Mouse (Mus musculus): ENCODE results near the gene Ghitm. TPM values are rescaled to one million over a fixed set of nuclear protein-coding genes. Genes with fewer than 3 reads are reported as not detected.

Ghitm gene
- polyA plus RNA-seq, 1 experiment from 2014 or later = 224 TPM

- Histone ChIP-seq H3K4me3 (peak overlapping the region; percentile 75), H3K36me3 (peaks cover 23% of the 10 kb centered on the region), H3K4me2 (peak overlapping the region; percentile 58), H3K9ac (peak overlapping the region; percentile 75), H3K27me3 (no peaks in the 10 kb centered on the region), H3K4me1 (peaks cover 6% of the 10 kb centered on the region), H3K27ac (peak overlapping the region; percentile 78), H3K9me3 (no peaks in the 10 kb centered on the region)
- peak; percentile 28; the same call in 1 of the 2 replicates for ATAC-seq (ENCODE audit: borderline replicate concordance, extremely low read depth, low FRiP score, low TSS enrichment)
- 1% methylated on average over 40 of the region's 40 CpGs for WGBS
These were observed 557 bp downstream of the Ghitm start for GRCm38 (mm10) chr14:37134304-37135126.

DNA sequence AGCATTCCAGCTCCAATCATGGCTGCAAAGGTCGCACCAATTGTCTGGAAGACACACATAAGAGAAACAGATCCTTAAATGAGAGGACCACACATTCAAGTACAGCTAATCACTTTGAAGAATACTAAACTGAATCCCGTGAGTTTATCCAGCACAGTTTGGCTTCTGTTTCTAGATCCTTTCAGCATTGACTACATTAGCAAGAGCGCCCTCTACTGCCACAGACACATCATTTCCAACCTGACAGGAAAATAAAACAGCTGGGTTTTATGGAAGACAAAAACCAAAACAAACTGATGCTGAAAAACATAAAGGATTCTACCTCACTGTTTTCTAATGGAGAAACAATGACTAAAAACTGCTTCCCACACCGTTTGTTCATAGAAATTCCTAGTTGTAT, 7.4 kb downstream of the Ghitm start:
- Histone ChIP-seq H3K36me3 (peaks cover 65% of the 10 kb centered on the region), H3K4me1 (no peaks in the 10 kb centered on the region), H3K9me3 (no peaks in the 10 kb centered on the region), H3K4me2 (no peak overlapping the region), H3K9ac (no peak overlapping the region), H3K4me3 (no peak overlapping the region), H3K27ac (no peak overlapping the region), H3K27me3 (no peaks in the 10 kb centered on the region)
- WGBS = 43% methylated on average over 4 of the region's 4 CpGs
- no peak for ATAC-seq (ENCODE audit: borderline replicate concordance, extremely low read depth, low FRiP score, low TSS enrichment)

DNA sequence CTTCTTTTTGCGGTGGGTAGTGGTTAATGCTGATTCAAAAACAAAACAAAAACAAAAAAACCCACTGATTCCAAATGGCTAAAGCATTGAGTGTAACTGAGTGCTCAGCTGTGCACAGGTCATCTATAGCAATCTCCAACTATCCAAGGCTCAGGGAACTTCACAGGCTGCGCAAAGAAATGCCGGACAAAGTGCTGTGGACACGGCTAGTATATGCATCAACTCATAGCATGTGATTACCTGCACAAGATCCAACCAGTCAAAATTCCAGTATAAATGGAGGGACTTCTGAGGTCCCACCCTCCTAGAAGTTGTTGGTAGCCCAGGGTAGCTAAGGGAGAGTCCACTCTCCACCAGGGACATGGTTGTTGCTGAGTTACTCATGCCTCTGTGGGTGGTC, 15.8 kb downstream of the Ghitm start:
- ATAC-seq (ENCODE audit: borderline replicate concordance, extremely low read depth, low FRiP score, low TSS enrichment) = no peak
- Histone ChIP-seq H3K4me1 (no peaks in the 10 kb centered on the region), H3K4me2 (no peak overlapping the region), H3K9ac (no peak overlapping the region), H3K27ac (no peak overlapping the region), H3K4me3 (no peak overlapping the region), H3K9me3 (no peaks in the 10 kb centered on the region), H3K36me3 (peaks cover 20% of the 10 kb centered on the region), H3K27me3 (no peaks in the 10 kb centered on the region)
- WGBS = 95% methylated on average over 4 of the region's 4 CpGs

- Histone ChIP-seq H3K9me3 (no peaks in the 10 kb centered on the region), H3K4me2 (no peak within 1 kb of the TSS), H3K4me3 (no peak within 1 kb of the TSS), H3K36me3 (no peaks in the 10 kb centered on the region), H3K9ac (no peak within 1 kb of the TSS), H3K27me3 (no peaks in the 10 kb centered on the region), H3K4me1 (no peaks in the 10 kb centered on the region), H3K27ac (no peak within 1 kb of the TSS)
- ATAC-seq (ENCODE audit: borderline replicate concordance, extremely low read depth, low FRiP score, low TSS enrichment) = no peak
- 50% methylated on average over 3 of the region's 3 CpGs for WGBS
These were observed 21.1 kb downstream of the Ghitm start, which contains the start of gene 2610528A11Rik for GRCm38 (mm10) chr14:37113922-37114321. Gene 2610528A11Rik, minus strand, starts transcription at chr14:37114022.

- H3K4me3 ChIP-seq = no peak overlapping the region
- no peaks in the 10 kb centered on the region for H3K27me3 ChIP-seq
- no peak overlapping the region for H3K9ac ChIP-seq
- 87% methylated on average over 7 of the region's 7 CpGs for WGBS
- ATAC-seq (ENCODE audit: borderline replicate concordance, extremely low read depth, low FRiP score, low TSS enrichment) = no peak
- H3K36me3 ChIP-seq = no peaks in the 10 kb centered on the region
- H3K9me3 ChIP-seq = no peaks in the 10 kb centered on the region
- no peaks in the 10 kb centered on the region for H3K4me1 ChIP-seq
- H3K4me2 ChIP-seq = no peak overlapping the region
- no peak overlapping the region for H3K27ac ChIP-seq
These were observed 22.1 kb downstream of the Ghitm start for GRCm38 (mm10) chr14:37112931-37113330.

GRCm38 (mm10) chr14:37111371-37111770, 23.7 kb downstream of the Ghitm start:
- no peak for ATAC-seq (ENCODE audit: borderline replicate concordance, extremely low read depth, low FRiP score, low TSS enrichment)
- H3K4me3 ChIP-seq = no peak overlapping the region
- no peaks in the 10 kb centered on the region for H3K9me3 ChIP-seq
- no peak overlapping the region for H3K27ac ChIP-seq
- no peaks in the 10 kb centered on the region for H3K27me3 ChIP-seq
- H3K4me1 ChIP-seq = no peaks in the 10 kb centered on the region
- no peaks in the 10 kb centered on the region for H3K36me3 ChIP-seq
- no peak overlapping the region for H3K4me2 ChIP-seq
- no peak overlapping the region for H3K9ac ChIP-seq

GRCm38 (mm10) chr14:37110456-37110855, 24.6 kb downstream of the Ghitm start:
- no peak overlapping the region for H3K27ac ChIP-seq
- no peak overlapping the region for H3K9ac ChIP-seq
- WGBS = 77% methylated on average over 2 of the region's 2 CpGs
- no peak for ATAC-seq (ENCODE audit: borderline replicate concordance, extremely low read depth, low FRiP score, low TSS enrichment)
- H3K27me3 ChIP-seq = no peaks in the 10 kb centered on the region
- H3K4me3 ChIP-seq = no peak overlapping the region
- no peaks in the 10 kb centered on the region for H3K36me3 ChIP-seq
- H3K9me3 ChIP-seq = no peaks in the 10 kb centered on the region
- no peak overlapping the region for H3K4me2 ChIP-seq
- no peaks in the 10 kb centered on the region for H3K4me1 ChIP-seq

DNA sequence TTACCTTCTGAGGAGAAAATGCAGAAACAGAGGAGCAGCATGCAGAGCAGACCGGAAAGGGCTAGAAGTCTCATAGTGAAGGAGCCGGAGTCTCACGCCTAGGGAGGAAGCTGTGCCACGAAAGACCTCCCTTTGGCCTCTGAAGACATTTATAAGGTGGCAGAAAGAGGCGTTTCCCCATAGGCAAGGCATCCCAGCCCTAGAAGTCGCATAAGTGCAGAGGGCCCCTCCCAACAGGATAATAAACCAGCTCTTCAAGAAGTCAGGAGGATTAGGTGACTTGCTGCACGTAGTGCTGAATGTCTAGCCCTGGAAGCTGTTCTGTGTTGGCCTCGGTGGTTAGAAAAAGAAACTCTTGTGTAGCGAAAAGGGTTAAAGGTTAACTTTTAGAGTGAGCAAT, 25.1 kb downstream of the Ghitm start:
- Histone ChIP-seq H3K4me2 (no peak overlapping the region), H3K27ac (no peak overlapping the region), H3K27me3 (no peaks in the 10 kb centered on the region), H3K4me3 (no peak overlapping the region), H3K4me1 (no peaks in the 10 kb centered on the region), H3K9me3 (no peaks in the 10 kb centered on the region), H3K36me3 (no peaks in the 10 kb centered on the region), H3K9ac (no peak overlapping the region)
- ATAC-seq (ENCODE audit: borderline replicate concordance, extremely low read depth, low FRiP score, low TSS enrichment) = no peak
- WGBS = 40% methylated on average over 9 of the region's 9 CpGs

DNA sequence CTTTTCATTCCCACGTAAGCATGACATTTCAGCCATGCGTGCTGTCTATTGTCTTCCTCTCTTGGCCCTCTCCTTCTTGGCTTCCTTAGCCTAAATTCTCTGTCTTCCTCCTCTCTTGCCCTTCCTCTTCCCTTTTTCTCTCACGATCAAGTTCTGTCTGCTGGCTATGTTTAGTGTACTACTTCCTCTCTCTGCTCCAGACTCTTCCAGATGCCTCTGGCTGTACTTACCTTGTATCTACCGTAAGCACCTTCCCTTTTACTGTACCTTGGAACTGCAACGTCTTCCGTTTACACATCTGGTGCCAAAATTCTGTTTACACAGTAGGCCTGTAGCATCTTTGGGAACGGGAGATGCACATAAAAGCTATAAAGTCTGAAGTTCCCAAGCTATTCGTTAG, 25.6 kb downstream of the Ghitm start:
- H3K9ac ChIP-seq = no peak overlapping the region
- no peak for ATAC-seq (ENCODE audit: borderline replicate concordance, extremely low read depth, low FRiP score, low TSS enrichment)
- H3K36me3 ChIP-seq = no peaks in the 10 kb centered on the region
- H3K4me3 ChIP-seq = no peak overlapping the region
- H3K4me2 ChIP-seq = no peak overlapping the region
- no peaks in the 10 kb centered on the region for H3K27me3 ChIP-seq
- H3K27ac ChIP-seq = no peak overlapping the region
- 68% methylated on average over 8 of the region's 8 CpGs for WGBS
- no peaks in the 10 kb centered on the region for H3K4me1 ChIP-seq
- no peaks in the 10 kb centered on the region for H3K9me3 ChIP-seq

GRCm38 (mm10) chr14:37105846-37106245, 29.2 kb downstream of the Ghitm start:
- no peak overlapping the region for H3K9ac ChIP-seq
- ATAC-seq (ENCODE audit: borderline replicate concordance, extremely low read depth, low FRiP score, low TSS enrichment) = no peak
- H3K27me3 ChIP-seq = no peaks in the 10 kb centered on the region
- H3K4me3 ChIP-seq = no peak overlapping the region
- H3K4me2 ChIP-seq = no peak overlapping the region
- no peaks in the 10 kb centered on the region for H3K9me3 ChIP-seq
- H3K4me1 ChIP-seq = no peaks in the 10 kb centered on the region
- WGBS = 15% methylated on average over 7 of the region's 7 CpGs
- no peak overlapping the region for H3K27ac ChIP-seq
- no peaks in the 10 kb centered on the region for H3K36me3 ChIP-seq

DNA sequence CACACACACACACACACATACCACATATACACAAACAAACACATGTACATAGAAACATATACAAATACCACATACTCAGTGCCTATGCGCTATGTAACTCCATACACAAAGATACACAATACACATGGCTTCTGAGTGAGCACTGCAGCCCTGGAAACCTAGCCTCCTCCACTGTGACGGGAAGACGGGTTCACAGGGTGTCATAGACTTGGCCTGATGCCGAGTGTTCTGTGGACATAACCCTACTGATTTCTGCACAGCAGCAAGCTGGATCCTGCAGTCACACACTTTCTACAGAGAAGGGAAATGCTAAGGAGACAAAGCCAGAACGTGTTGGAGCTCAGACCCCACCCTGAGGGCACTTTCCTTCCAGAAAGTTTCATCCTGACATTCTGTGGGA, 30.3 kb downstream of the Ghitm start:
- no peak overlapping the region for H3K4me2 ChIP-seq
- H3K36me3 ChIP-seq = no peaks in the 10 kb centered on the region
- no peaks in the 10 kb centered on the region for H3K27me3 ChIP-seq
- H3K9me3 ChIP-seq = no peaks in the 10 kb centered on the region
- H3K4me3 ChIP-seq = no peak overlapping the region
- no peak overlapping the region for H3K9ac ChIP-seq
- H3K27ac ChIP-seq = no peak overlapping the region
- ATAC-seq (ENCODE audit: borderline replicate concordance, extremely low read depth, low FRiP score, low TSS enrichment) = peak; percentile 49; the same call in 1 of the 2 replicates
- no peaks in the 10 kb centered on the region for H3K4me1 ChIP-seq
- 31% methylated on average over 5 of the region's 5 CpGs for WGBS

DNA sequence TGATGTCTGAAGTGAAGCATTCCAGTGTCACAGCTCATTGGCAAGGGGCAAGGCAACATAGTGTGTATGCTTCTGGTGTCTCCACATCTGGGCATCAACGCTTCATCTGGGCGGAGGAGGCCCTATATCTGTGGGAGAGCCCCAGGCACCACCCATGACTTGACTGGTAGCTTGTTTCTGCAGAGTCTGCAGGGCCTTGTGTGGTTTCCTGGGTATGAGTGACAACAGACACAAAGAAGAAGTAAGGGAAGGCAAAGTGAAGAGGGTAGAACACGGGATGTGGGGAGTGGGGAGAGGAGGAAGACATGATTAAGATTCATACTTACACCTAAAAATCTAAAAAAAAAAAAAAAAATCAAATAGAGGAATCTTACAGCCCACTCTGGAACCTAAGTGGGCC, 32.6 kb downstream of the Ghitm start:
- ATAC-seq (ENCODE audit: borderline replicate concordance, extremely low read depth, low FRiP score, low TSS enrichment) = no peak
- no peaks in the 10 kb centered on the region for H3K36me3 ChIP-seq
- WGBS = 62% methylated on average over 3 of the region's 3 CpGs

More for the DNA sequence above, 32.6 kb downstream of the Ghitm start:
- peaks cover 6% of the 10 kb centered on the region; the same call in 1 of the 2 replicates for H3K4me1 ChIP-seq
- no peak overlapping the region for H3K4me2 ChIP-seq
- no peak overlapping the region for H3K9ac ChIP-seq
- no peak overlapping the region for H3K4me3 ChIP-seq
- H3K27ac ChIP-seq = no peak overlapping the region
- no peaks in the 10 kb centered on the region for H3K9me3 ChIP-seq
- peaks cover 22% of the 10 kb centered on the region for H3K27me3 ChIP-seq

Data from lung, embryonic 15.5 days (tissue).